Mouse (Mus musculus): ENCODE data around the gene Wdr86. TPM values are rescaled to one million over a fixed set of nuclear protein-coding genes. Genes with fewer than 3 reads are reported as not detected.

The Wdr86 gene
- total RNA-seq (2023), result under 1 TPM in 1 of 2 experiments, not detected in 1; 0.27 TPM

DNA sequence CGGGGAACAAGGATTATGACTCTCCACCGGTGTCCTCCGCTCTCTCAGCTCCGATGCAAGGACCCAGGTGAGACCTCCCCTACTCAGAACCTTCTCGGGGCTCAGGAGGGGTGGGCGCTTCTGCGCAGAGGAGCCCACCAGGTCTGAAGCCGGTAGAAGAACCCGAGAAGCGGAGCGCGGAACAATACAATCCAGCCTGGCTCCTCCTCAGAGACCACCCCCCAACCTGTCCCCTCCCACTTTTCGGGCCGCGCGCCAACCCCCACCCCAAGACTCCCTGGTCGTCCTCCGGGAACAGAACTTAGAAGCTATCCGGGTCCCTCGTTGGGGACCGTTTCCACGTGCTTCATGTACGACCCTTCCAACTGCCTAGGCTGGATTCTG lies at the start of gene Wdr86:
TSS of gene Wdr86 (minus strand) at position 240 of the 384 bp plus-strand sequence.

DNA sequence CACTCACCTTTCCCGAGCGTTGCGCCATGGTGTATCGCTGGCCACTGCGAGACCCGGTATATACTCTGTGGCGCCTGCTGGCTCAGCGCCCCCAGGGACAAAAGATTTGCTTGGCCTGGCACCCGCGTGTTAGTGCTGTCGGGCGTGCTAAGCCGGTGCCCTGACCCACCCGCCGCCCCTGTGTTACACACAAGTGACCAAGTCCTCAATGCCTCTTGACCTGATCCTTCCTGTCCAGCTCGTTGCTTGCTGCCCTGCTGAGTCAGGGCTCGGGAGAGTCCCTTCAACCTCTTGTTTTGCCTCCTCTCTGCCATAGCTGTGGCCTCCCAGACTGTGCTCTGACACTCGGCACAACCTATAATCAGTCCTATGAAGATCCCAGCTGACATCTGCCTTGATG lies 27.3 kb upstream of the Wdr86 start, which contains the start of gene Crygn:
TSS of gene Crygn (minus strand) at position 193 of the 400 bp plus-strand sequence.

DNA sequence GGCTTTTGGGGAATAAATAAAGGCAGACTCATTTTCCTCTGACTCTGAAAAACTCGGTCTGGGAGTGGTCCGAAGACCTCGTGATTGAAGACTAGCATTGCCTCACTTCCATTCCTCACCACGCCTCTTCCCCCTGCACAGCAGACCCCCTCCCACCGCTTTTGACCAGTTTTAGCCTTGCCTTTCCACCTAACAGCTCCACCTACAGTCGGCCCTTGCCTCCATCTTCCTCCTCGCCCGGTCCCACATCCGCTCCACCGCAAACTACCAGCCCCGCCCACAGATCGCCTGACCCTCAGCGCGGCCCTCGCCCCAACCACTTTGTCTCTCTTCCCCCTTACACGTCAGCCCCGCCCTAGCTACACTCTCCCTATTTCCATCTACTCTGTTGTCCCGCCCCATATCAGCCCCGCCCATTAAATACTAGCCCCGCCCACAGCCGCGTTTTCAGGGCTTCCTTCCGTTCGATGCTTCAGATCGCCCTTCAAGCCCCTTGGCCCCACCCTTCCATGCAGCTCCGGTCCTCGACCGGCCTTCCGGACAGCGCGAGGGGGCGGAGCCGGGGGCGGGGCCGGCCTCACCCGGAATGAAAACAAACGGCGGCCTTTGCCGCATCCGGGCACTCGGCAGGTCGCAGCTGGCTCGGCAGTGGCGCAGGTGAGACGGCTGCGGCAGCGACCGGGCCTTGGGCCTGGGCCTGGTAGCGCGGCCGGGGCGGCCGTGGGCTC lies 45.0 kb downstream of the Wdr86 start, which contains the start of gene Nub1:
TSS of gene Nub1 (plus strand) at position 167 of the 728 bp plus-strand sequence.

Other genes starting within 250 kb of the Wdr86 start
- not detected for gene Gbx1, start 203.5 kb downstream of the Wdr86 start, total RNA-seq (2023)
- gene Asb10, start 189.7 kb downstream of the Wdr86 start, total RNA-seq (2023), result not detected
- not detected for gene 4931409K22Rik, start 173.9 kb downstream of the Wdr86 start, total RNA-seq (2023)
- 10 to 100 TPM; 30.4 to 32.8 TPM for gene Abcf2, start 153.3 kb downstream of the Wdr86 start, total RNA-seq (2023)
- 10 to 100 TPM; 29.1 to 31.1 TPM for gene Chpf2, start 144.0 kb downstream of the Wdr86 start, total RNA-seq (2023)
- gene Smarcd3, start 106.3 kb downstream of the Wdr86 start, total RNA-seq (2023), result not detected
- gene Nub1, start 45.2 kb downstream of the Wdr86 start, total RNA-seq (2023), result 10 to 100 TPM; 66.8 to 74.7 TPM
- 1 to 10 TPM in 1 of 2 experiments, not detected in 1; 1.5 TPM for gene Crygn, start 27.3 kb upstream of the Wdr86 start, total RNA-seq (2023)
- gene Rheb, start 111.9 kb upstream of the Wdr86 start, total RNA-seq (2023), result 10 to 100 TPM; 65.2 to 69.5 TPM